Mouse (Mus musculus) limb, embryonic 14.5 days (tissue): ENCODE measurements at regions not wholly inside any gene's neighbourhood (a gene's known extent, or its start where the extent isn't known, plus 50 kb on each side); places are given as distances from the start of the nearest gene placed in this dataset.
A peak's percentile ranks its signal among the peaks of the same experiment; 100 is the strongest.

Source experiments
- ATAC-seq: fragments of 200-750 bp; cut with Nextera tagmentation; 2 replicates; pipeline ENCODE4 v1.8.0; 2017; ENCODE audit warnings: low read depth, moderate number of reproducible peaks, moderate TSS enrichment; ENCODE audit not compliant: low FRiP score
- DNase-seq: peaks from one replicate; pipeline ENCODE4 v3.0.0-alpha.2; 2015; ENCODE audit warnings: low spot score
- H3K27ac ChIP-seq: fragments of 300-500 bp; sonication (generic); replicated peaks from 2 replicates; pipeline ENCODE4 v1.5.1; 2014; ENCODE audit warnings: low read depth, mild to moderate bottlenecking, low read length, moderate library complexity, mixed read lengths
- H3K27me3 ChIP-seq: fragments of 300-500 bp; sonication (generic); 2 replicates; pipeline ENCODE4 v1.6.1; 2014; ENCODE audit warnings: low read length, mixed read lengths; ENCODE audit not compliant: control insufficient read depth, insufficient read depth
- H3K36me3 ChIP-seq: fragments of 300-500 bp; sonication (generic); 2 replicates; pipeline ENCODE4 v1.6.1; 2014; ENCODE audit warnings: mild to moderate bottlenecking, low read length, moderate library complexity, mixed read lengths; ENCODE audit not compliant: control insufficient read depth, insufficient read depth
- H3K4me1 ChIP-seq: fragments of 300-500 bp; sonication (generic); 2 replicates; pipeline ENCODE4 v1.6.1; 2014; ENCODE audit warnings: antibody characterized with exemption, low read length, mixed read lengths; ENCODE audit not compliant: control insufficient read depth, insufficient read depth
- H3K4me2 ChIP-seq: fragments of 300-500 bp; sonication (generic); replicated peaks from 2 replicates; pipeline ENCODE4 v1.6.1; 2014; ENCODE audit warnings: low read depth, mild to moderate bottlenecking, low read length, moderate library complexity; ENCODE audit not compliant: severe bottlenecking
- H3K4me3 ChIP-seq: fragments of 300-500 bp; sonication (generic); replicated peaks from 2 replicates; pipeline ENCODE4 v1.5.1; 2014; ENCODE audit warnings: low read length
- H3K9ac ChIP-seq: fragments of 300-500 bp; sonication (generic); 2 replicates; pipeline ENCODE4 v1.6.1; 2014; ENCODE audit warnings: mild to moderate bottlenecking, low read depth, low read length, moderate library complexity; ENCODE audit not compliant: severe bottlenecking
- H3K9me3 ChIP-seq: fragments of 300-500 bp; sonication (generic); 2 replicates; pipeline ENCODE4 v1.6.1; 2016; ENCODE audit warnings: low read length; ENCODE audit not compliant: control insufficient read depth
- POLR2A ChIP-seq: fragments of 200-500 bp; IDR thresholded peaks from 2 replicates; pipeline ENCODE4 v1.8.0; 2012; ENCODE audit warnings: inconsistent platforms, mild to moderate bottlenecking, moderate library complexity, borderline replicate concordance; ENCODE audit not compliant: insufficient read depth, insufficient read length; ENCODE audit errors: extremely low read depth
- WGBS: fragments of 180-500 bp; shearing (Covaris S2); extraction: QIAGEN DNeasy Blood & Tissue Kit; methylation state at CpG from one replicate; pipeline ENCODE4 v1.1.7; 2014; 5-methylcytosine and 5-hydroxymethylcytosine counted together

DNA sequence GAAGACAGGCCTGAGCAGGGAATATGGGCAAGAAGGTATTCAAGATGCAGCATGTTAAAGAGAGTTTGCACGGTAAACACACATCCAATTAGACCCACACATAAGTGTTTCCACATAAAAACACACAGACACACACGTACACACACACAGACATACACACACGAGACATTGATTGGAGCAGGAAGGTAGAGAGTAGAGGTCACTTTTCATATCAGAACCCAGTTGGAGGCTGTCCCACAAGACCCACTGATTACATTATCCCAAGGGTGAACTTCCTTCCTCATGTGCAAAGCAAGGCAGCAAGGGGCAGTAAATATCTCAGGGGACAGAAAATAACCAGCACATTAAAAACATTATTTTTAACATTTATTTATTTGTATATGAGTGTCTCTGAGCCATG is 78.2 kb upstream of the Tnfaip3 start:
- no peak overlapping the region for H3K9ac ChIP-seq
- peaks cover 4% of the 10 kb centered on the region; the same call in 1 of the 2 replicates for H3K4me1 ChIP-seq
- no peaks in the 10 kb centered on the region for H3K9me3 ChIP-seq
- DNase-seq (no peak), ATAC-seq (no peak)
- no peaks in the 10 kb centered on the region for H3K27me3 ChIP-seq
- WGBS = 86% methylated on average over 3 of the region's 3 CpGs
- no peak for TF ChIP-seq POLR2A
- H3K4me2 ChIP-seq = no peak overlapping the region
- H3K4me3 ChIP-seq = no peak overlapping the region
- H3K36me3 ChIP-seq = no peaks in the 10 kb centered on the region
- H3K27ac ChIP-seq = no peak overlapping the region

DNA sequence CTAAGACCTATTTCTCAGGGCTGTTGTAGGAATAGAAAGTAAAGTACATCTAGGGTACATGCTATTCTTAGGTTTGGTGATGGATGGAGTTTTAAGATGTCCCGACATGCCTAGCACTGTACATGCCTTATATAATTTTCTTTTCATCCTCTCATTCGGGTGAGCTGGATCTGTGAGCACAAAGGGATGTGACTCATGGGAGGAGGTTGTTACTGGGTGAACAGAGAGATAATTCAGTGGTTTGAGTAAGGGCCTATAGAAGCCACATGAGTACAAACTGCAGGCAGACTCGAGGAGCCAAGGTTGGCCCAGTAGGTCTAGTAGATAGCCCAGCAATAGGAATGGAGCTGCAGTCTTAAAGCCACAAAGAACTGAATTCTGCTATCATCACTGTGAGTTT is 76.5 kb upstream of the Tnfaip3 start:
- Histone ChIP-seq H3K4me3 (no peak overlapping the region), H3K4me1 (peaks cover 4% of the 10 kb centered on the region; the same call in 1 of the 2 replicates), H3K27me3 (no peaks in the 10 kb centered on the region), H3K9me3 (no peaks in the 10 kb centered on the region), H3K27ac (no peak overlapping the region), H3K36me3 (no peaks in the 10 kb centered on the region), H3K9ac (no peak overlapping the region), H3K4me2 (no peak overlapping the region)
- no peak for TF ChIP-seq POLR2A
- no peak for DNase-seq
- ATAC-seq = no peak
- 91% methylated on average over 3 of the region's 3 CpGs for WGBS

DNA sequence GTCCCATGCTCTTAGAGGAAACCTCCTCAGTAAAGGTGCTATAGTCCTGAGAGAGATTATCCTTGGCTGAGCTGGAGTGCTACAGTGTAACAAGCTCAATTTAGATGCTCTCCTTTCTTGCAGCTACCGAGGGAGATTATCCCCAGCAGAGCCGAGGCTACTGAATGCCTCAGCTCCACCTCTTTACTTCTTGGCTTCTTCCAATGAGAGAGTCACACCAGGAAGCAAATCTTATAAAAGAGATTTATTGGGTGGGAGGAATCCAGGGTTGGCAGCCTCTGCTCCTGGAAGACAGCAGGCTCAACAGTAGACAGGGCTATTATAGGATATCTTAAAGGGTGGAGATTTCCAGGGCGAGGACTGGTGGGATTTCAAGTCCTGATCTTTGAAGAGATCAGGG is 75.7 kb upstream of the Tnfaip3 start:
- Histone ChIP-seq H3K36me3 (no peaks in the 10 kb centered on the region), H3K4me3 (no peak overlapping the region), H3K4me1 (peaks cover 4% of the 10 kb centered on the region; the same call in 1 of the 2 replicates), H3K27ac (no peak overlapping the region), H3K4me2 (no peak overlapping the region), H3K9ac (no peak overlapping the region), H3K27me3 (no peaks in the 10 kb centered on the region), H3K9me3 (no peaks in the 10 kb centered on the region)
- peak; percentile 65; the same call in 1 of the 2 replicates for ATAC-seq
- no peak for TF ChIP-seq POLR2A
- no peak for DNase-seq
- 24% methylated on average over 3 of the region's 3 CpGs for WGBS

DNA sequence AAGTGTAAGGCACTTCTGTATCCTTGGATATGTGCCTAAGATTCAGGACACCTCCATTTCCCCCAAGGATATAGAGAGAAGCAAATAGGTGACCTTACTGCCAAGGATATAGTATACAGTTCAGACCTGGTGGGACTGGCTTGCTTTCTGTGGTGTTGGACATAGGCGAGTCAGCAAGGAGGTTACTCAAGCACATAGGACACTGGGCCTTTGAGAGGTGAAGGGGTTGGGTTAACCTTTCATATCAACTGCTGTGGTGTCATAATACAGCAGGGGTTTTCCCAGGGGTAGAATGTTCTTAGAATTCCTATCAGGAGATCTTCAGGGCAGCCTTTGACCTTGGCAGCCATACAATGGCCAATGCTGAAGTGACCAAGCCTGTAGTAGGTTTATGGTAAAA is 71.5 kb upstream of the Tnfaip3 start:
- H3K9ac ChIP-seq = no peak overlapping the region
- no peak for ATAC-seq
- no peak overlapping the region for H3K27ac ChIP-seq
- H3K4me1 ChIP-seq = peaks cover 4% of the 10 kb centered on the region; the same call in 1 of the 2 replicates
- H3K9me3 ChIP-seq = no peaks in the 10 kb centered on the region
- no peak for DNase-seq
- no peak for TF ChIP-seq POLR2A
- H3K36me3 ChIP-seq = no peaks in the 10 kb centered on the region
- H3K4me2 ChIP-seq = no peak overlapping the region
- no peak overlapping the region for H3K4me3 ChIP-seq
- H3K27me3 ChIP-seq = no peaks in the 10 kb centered on the region
- 83% methylated on average over 1 of the region's 1 CpGs for WGBS

DNA sequence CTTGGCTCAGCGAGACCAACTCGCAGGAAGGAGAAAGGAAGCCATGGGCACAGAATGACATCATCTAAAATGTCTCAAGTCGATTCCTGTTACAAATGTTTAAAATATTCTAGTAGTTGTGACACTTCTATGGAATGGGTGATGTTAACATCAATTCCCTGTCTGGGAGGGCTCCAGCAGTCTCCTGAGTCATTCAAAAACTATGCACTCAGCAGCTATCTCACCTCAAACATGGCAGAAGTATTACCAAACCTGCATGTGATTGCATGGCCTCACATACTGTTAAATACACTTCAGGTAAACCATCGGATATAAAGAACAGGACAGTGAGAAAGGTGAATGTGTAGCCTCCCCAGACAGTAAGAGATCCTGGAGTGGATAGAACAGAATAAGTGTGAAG is 66.7 kb upstream of the Tnfaip3 start:
- no peak overlapping the region for H3K4me2 ChIP-seq
- no peak overlapping the region for H3K4me3 ChIP-seq
- H3K9ac ChIP-seq = no peak overlapping the region
- no peaks in the 10 kb centered on the region for H3K4me1 ChIP-seq
- no peaks in the 10 kb centered on the region for H3K36me3 ChIP-seq
- DNase-seq (no peak), ATAC-seq (no peak)
- TF ChIP-seq POLR2A = no peak
- H3K27me3 ChIP-seq = no peaks in the 10 kb centered on the region
- WGBS = 89% methylated on average over 4 of the region's 4 CpGs
- H3K9me3 ChIP-seq = no peaks in the 10 kb centered on the region
- H3K27ac ChIP-seq = no peak overlapping the region

DNA sequence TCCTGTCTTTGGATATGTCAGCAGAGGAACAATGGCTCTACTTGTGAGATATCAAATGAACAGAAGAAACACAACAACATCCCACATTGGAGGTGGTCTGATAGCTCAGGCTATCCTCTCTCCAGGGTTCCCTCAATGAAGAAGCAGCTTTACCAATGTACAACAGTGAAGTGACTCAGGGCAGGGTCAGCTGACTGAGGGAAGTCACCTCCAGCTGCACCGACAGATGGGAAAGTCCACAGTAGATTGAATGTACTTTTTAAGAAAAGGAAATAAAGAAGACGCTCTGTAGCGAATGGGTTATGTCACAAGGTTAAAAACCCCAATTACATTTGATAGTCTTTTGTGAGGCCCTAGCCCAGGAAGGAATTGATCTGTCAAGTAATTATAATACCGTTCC is 62.6 kb upstream of the Tnfaip3 start:
- H3K4me2 ChIP-seq = no peak overlapping the region
- no peak for TF ChIP-seq POLR2A
- no peak overlapping the region for H3K9ac ChIP-seq
- WGBS = 93% methylated on average over 4 of the region's 4 CpGs
- DNase-seq = no peak
- no peak overlapping the region for H3K4me3 ChIP-seq
- no peak overlapping the region for H3K27ac ChIP-seq
- no peaks in the 10 kb centered on the region for H3K9me3 ChIP-seq
- no peak for ATAC-seq
- H3K27me3 ChIP-seq = no peaks in the 10 kb centered on the region
- H3K4me1 ChIP-seq = no peaks in the 10 kb centered on the region
- no peaks in the 10 kb centered on the region for H3K36me3 ChIP-seq
